Comparison of ENCODE assay signal across 7 mouse cellular contexts in the genomic region with DNA sequence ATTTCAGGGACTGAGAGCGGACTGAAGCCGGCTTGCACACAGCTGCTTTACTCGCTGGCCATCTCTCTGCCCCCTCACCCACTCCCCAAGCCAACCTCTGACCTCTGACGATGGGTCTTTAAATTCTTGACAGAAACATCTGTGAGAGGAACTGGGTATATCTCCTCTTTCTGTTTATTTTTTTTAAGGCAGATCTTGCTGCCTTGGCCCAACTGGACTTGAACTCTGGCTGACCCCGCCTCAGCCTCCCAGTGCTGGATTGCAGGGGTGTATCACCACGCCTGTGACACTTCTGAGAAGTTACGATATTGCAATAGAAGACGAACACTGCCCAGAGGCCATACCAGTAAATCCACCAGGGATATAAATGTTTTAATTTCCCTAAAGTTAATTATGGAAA. TPM values are rescaled to one million over a fixed set of nuclear protein-coding genes. Genes with fewer than 3 reads are reported as not detected.
DNase-seq lines count a peak whose midpoint lies in the region; ATAC-seq and TF ChIP-seq lines count a peak whose summit lies in the region.

No protein-coding gene starts in this region.

- TF ChIP-seq CTCF in kidney, postnatal 0 days (IDR thresholded peaks at IDR 0.05; ENCODE audit: low read depth) = no peak

- DNase-seq in liver, embryonic 13.5 days = no peak
- DNase-seq in gastrocnemius, adult 18-20 months (ENCODE audit: low spot score) = peak; percentile 57
- peak; percentile 44 for DNase-seq in kidney, postnatal 0 days (ENCODE audit: low spot score)
- DNase-seq in ovary, postnatal 14 days (ENCODE audit: low spot score) = peak; percentile 19

- 0 out of 2 replicates have a peak overlapping the region, but pooled peaks have one; percentile 26 for H3K4me3 ChIP-seq in liver, embryonic 13.5 days (replicated peaks)
- no peak overlapping the region for H3K4me3 ChIP-seq in liver, embryonic 12.5 days
- no peak overlapping the region for H3K4me3 ChIP-seq in kidney, postnatal 0 days (replicated peaks; ENCODE audit: low read depth, low read length)
- H3K4me3 ChIP-seq in forebrain, embryonic 13.5 days = no peak overlapping the region

- H3K27ac ChIP-seq in liver, embryonic 13.5 days = no peak overlapping the region
- no peak overlapping the region for H3K27ac ChIP-seq in liver, embryonic 12.5 days
- no peak overlapping the region for H3K27ac ChIP-seq in kidney, postnatal 0 days
- H3K27ac ChIP-seq in forebrain, embryonic 13.5 days = no peak overlapping the region

- no peaks in the 10 kb centered on the region for H3K9me3 ChIP-seq in liver, embryonic 13.5 days (replicated peaks)
- H3K9me3 ChIP-seq in liver, embryonic 12.5 days (replicated peaks) = no peaks in the 10 kb centered on the region
- H3K9me3 ChIP-seq in kidney, postnatal 0 days (replicated peaks; ENCODE audit: low read length) = no peaks in the 10 kb centered on the region
- H3K9me3 ChIP-seq in forebrain, embryonic 13.5 days (replicated peaks) = no peaks in the 10 kb centered on the region

- no peaks in the 10 kb centered on the region for H3K27me3 ChIP-seq in liver, embryonic 13.5 days
- H3K27me3 ChIP-seq in liver, embryonic 12.5 days (replicated peaks) = peaks cover 5% of the 10 kb centered on the region; the same call in 1 of the 2 replicates
- H3K27me3 ChIP-seq in kidney, postnatal 0 days (ENCODE audit: insufficient read depth, low read length) = no peaks in the 10 kb centered on the region
- H3K27me3 ChIP-seq in forebrain, embryonic 13.5 days = no peaks in the 10 kb centered on the region

- peak overlapping the region; percentile 51; the same call in 1 of the 2 replicates for H3K4me2 ChIP-seq in liver, embryonic 13.5 days
- H3K4me2 ChIP-seq in liver, embryonic 12.5 days = no peak overlapping the region; the same call in 1 of the 2 replicates
- H3K4me2 ChIP-seq in kidney, postnatal 0 days (ENCODE audit: low read length) = peak overlapping the region; percentile 47
- no peak overlapping the region for H3K4me2 ChIP-seq in forebrain, embryonic 13.5 days

- ATAC-seq in liver, embryonic 13.5 days (ENCODE audit: low read depth) = no peak
- ATAC-seq in liver, embryonic 12.5 days = no peak
- no peak for ATAC-seq in kidney, postnatal 0 days (replicated peaks; ENCODE audit: low FRiP score, low read depth)
- no peak for ATAC-seq in forebrain, embryonic 13.5 days
- no peak for ATAC-seq in erythroid progenitor cell, adult 5-6 weeks (replicated peaks; ENCODE audit: low FRiP score, poor library complexity, severe bottlenecking)

- no peak overlapping the region for H3K9ac ChIP-seq in liver, embryonic 13.5 days
- H3K9ac ChIP-seq in liver, embryonic 12.5 days = no peak overlapping the region
- H3K9ac ChIP-seq in kidney, postnatal 0 days (ENCODE audit: low read depth, low read length) = no peak overlapping the region
- H3K9ac ChIP-seq in forebrain, embryonic 13.5 days = no peak overlapping the region

- 74% methylated on average over 8 of the region's 8 CpGs for WGBS in liver, embryonic 13.5 days (ENCODE audit: insufficient replicate concordance)
- WGBS in liver, embryonic 12.5 days (ENCODE audit: insufficient replicate concordance) = 71% methylated on average over 8 of the region's 8 CpGs
- WGBS in kidney, postnatal 0 days = 32% methylated on average over 8 of the region's 8 CpGs
- 92% methylated on average over 8 of the region's 8 CpGs for WGBS in forebrain, embryonic 13.5 days

- H3K36me3 ChIP-seq in liver, embryonic 13.5 days = no peaks in the 10 kb centered on the region
- no peaks in the 10 kb centered on the region for H3K36me3 ChIP-seq in liver, embryonic 12.5 days
- H3K36me3 ChIP-seq in kidney, postnatal 0 days (ENCODE audit: insufficient read depth, low read length) = 0 out of 2 replicates have a peak, but pooled peaks cover 4% of the 10 kb centered on the region
- H3K36me3 ChIP-seq in forebrain, embryonic 13.5 days (ENCODE audit: poor library complexity, severe bottlenecking) = peaks cover 89% of the 10 kb centered on the region

- peaks cover 8% of the 10 kb centered on the region; the same call in 1 of the 2 replicates for H3K4me1 ChIP-seq in liver, embryonic 13.5 days (replicated peaks)
- 0 out of 2 replicates have a peak, but pooled peaks cover 7% of the 10 kb centered on the region for H3K4me1 ChIP-seq in liver, embryonic 12.5 days
- 0 out of 2 replicates have a peak, but pooled peaks cover 5% of the 10 kb centered on the region for H3K4me1 ChIP-seq in kidney, postnatal 0 days (replicated peaks; ENCODE audit: insufficient read depth, low read length)
- peaks cover 6% of the 10 kb centered on the region; the same call in 1 of the 2 replicates for H3K4me1 ChIP-seq in forebrain, embryonic 13.5 days

RNA-seq across cellular contexts. Expression of gene Dzip1, which starts 15.4 kb away (rescaled TPM):
- polyA plus RNA-seq in liver, embryonic 13.5 days (2015; fragmentation: Nextera tagmentation; extraction: Ambion mirVana) = 2.1 and 2.6 TPM in 2 replicates
- polyA plus RNA-seq in liver, embryonic 12.5 days (2016; fragmentation: Nextera tagmentation; extraction: Ambion mirVana) = 3.0 and 3.4 TPM in 2 replicates
- total RNA-seq in gastrocnemius, adult 18-20 months (2021) = 1 to 10 TPM; 1.9 to 2.1 TPM
- polyA plus RNA-seq in kidney, postnatal 0 days (2015; fragmentation: Nextera tagmentation; extraction: Ambion mirVana) = 10.3 and 10.7 TPM in 2 replicates
- 27.2 and 28.1 TPM in 2 replicates for polyA plus RNA-seq in forebrain, embryonic 13.5 days (2015; fragmentation: Nextera tagmentation; extraction: Ambion mirVana)
- total RNA-seq in erythroid progenitor cell, adult 5-6 weeks (2015; ENCODE audit: low replicate concordance) = 1.8 TPM in 1 of 2 replicates, not detected in the other
- total RNA-seq in erythroid progenitor cell, adult 5-6 weeks (2017; ENCODE audit: low replicate concordance) = 0.61 TPM in 1 of 2 replicates, not detected in the other

RNA-seq across cellular contexts. Expression of gene Dnajc3, which starts 27.9 kb away (rescaled TPM):
- 29.3 and 36.6 TPM in 2 replicates for polyA plus RNA-seq in liver, embryonic 13.5 days (2015; fragmentation: Nextera tagmentation; extraction: Ambion mirVana)
- 36.8 and 37.7 TPM in 2 replicates for polyA plus RNA-seq in liver, embryonic 12.5 days (2016; fragmentation: Nextera tagmentation; extraction: Ambion mirVana)
- total RNA-seq in gastrocnemius, adult 18-20 months (2021) = 10 to 100 TPM; 17.7 to 23.0 TPM
- polyA plus RNA-seq in kidney, postnatal 0 days (2015; fragmentation: Nextera tagmentation; extraction: Ambion mirVana) = 43.1 and 46.3 TPM in 2 replicates
- polyA plus RNA-seq in forebrain, embryonic 13.5 days (2015; fragmentation: Nextera tagmentation; extraction: Ambion mirVana) = 17.4 and 17.5 TPM in 2 replicates
- 20.5 and 32.7 TPM in 2 replicates for total RNA-seq in erythroid progenitor cell, adult 5-6 weeks (2015; ENCODE audit: low replicate concordance)
- total RNA-seq in erythroid progenitor cell, adult 5-6 weeks (2017; ENCODE audit: low replicate concordance) = 27.8 and 51.5 TPM in 2 replicates

Comparison
In these comparisons a context has a peak if more than half of its experiments do, and no peak if none do; other contexts are left out.
1. H3K4me2 ChIP-seq: peak in liver, embryonic 13.5 days (single experiment) and kidney, postnatal 0 days (single experiment); none in liver, embryonic 12.5 days (single experiment) and forebrain, embryonic 13.5 days (single experiment).